Mouse (Mus musculus) lung, postnatal 0 days (tissue): ENCODE measurements around the gene Nbea. TPM values are rescaled to one million over a fixed set of nuclear protein-coding genes. Genes with fewer than 3 reads are reported as not detected.

ENCODE experiments used
- ATAC-seq: fragments of 200-750 bp; cut with Nextera tagmentation; 2 replicates; pipeline ENCODE4 v1.8.0; 2017; ENCODE audit warnings: moderate library complexity
- DNase-seq: peaks from one replicate; pipeline ENCODE4 v3.0.0-alpha.2; 2016; ENCODE audit warnings: low spot score
- H3K27ac ChIP-seq: fragments of 300-500 bp; sonication (generic); 2 replicates; pipeline ENCODE4 v1.5.1; 2014; ENCODE audit warnings: antibody characterized with exemption, mild to moderate bottlenecking, low read length, mixed read lengths
- H3K27me3 ChIP-seq: fragments of 300-500 bp; sonication (generic); replicated peaks from 2 replicates; pipeline ENCODE4 v1.6.1; 2014; ENCODE audit warnings: low read length, mixed read lengths; ENCODE audit not compliant: insufficient read depth
- H3K36me3 ChIP-seq: fragments of 300-500 bp; sonication (generic); 2 replicates; pipeline ENCODE4 v1.6.1; 2014; ENCODE audit warnings: low read length, mixed read lengths; ENCODE audit not compliant: insufficient read depth
- H3K4me1 ChIP-seq: fragments of 300-500 bp; sonication (generic); 2 replicates; pipeline ENCODE4 v1.6.1; 2014; ENCODE audit warnings: antibody characterized with exemption, low read depth, low read length, mixed read lengths; ENCODE audit not compliant: insufficient read depth
- H3K4me2 ChIP-seq: fragments of 300-500 bp; sonication (generic); replicated peaks from 2 replicates; pipeline ENCODE4 v1.6.1; 2014; ENCODE audit warnings: low read depth, mild to moderate bottlenecking, low read length, moderate library complexity, mixed read lengths
- H3K4me3 ChIP-seq: fragments of 300-500 bp; sonication (generic); 2 replicates; pipeline ENCODE4 v1.5.1; 2014; ENCODE audit warnings: low read depth, low read length
- H3K9ac ChIP-seq: fragments of 300-500 bp; sonication (generic); replicated peaks from 2 replicates; pipeline ENCODE4 v1.6.1; 2014; ENCODE audit warnings: low read depth, mild to moderate bottlenecking
- H3K9me3 ChIP-seq: fragments of 300-500 bp; sonication (generic); 2 replicates; pipeline ENCODE4 v1.6.1; 2016; ENCODE audit warnings: low read length, mixed read lengths
- CTCF ChIP-seq: IDR thresholded peaks from 2 replicates; pipeline ENCODE4 v1.5.1; 2016; ENCODE audit warnings: antibody characterized with exemption, mild to moderate bottlenecking
- EP300 ChIP-seq: IDR thresholded peaks from 2 replicates; pipeline ENCODE4 v1.6.1; 2016; ENCODE audit warnings: antibody characterized with exemption, mild to moderate bottlenecking, control low read depth
- WGBS: fragments of 180-500 bp; shearing (Covaris S2); extraction: QIAGEN DNeasy Blood & Tissue Kit; methylation state at CpG from one replicate; pipeline ENCODE4 v1.1.7; 2014; 5-methylcytosine and 5-hydroxymethylcytosine counted together
- polyA plus RNA-seq: library from polyadenylated mRNA; unstranded; fragments of >200 nt; fragmentation: Nextera tagmentation; extraction: Ambion mirVana; gene quantifications from 2 replicates; pipeline ENCODE4 v1.2.1, GENCODE M21; 2015

Nbea gene
- polyA plus RNA-seq, 1 experiment from 2014 or later, result 6.3 TPM

DNA sequence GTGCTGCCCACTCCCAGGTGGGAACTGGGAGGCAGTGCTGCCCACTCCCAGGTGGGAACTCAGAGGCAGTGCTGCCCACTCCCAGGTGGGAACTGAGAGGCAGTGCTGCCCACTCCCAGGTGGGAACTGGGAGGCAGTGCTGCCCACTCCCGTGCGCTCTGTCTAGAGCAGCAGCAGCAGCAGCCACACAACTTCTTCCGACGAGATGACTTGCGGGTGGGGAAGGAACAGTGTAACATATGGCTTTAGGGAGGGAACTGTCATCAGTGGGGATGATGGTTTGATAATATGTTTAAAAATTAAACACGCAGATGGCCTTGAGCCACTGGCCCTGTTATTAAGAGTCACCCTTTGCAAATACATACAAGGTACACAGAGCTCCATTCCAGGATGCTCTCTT lies 496.5 kb downstream of the Nbea start:
- Histone ChIP-seq H3K4me3 (no peak overlapping the region), H3K27me3 (no peaks in the 10 kb centered on the region), H3K36me3 (no peaks in the 10 kb centered on the region), H3K4me1 (no peaks in the 10 kb centered on the region), H3K4me2 (no peak overlapping the region), H3K9me3 (no peaks in the 10 kb centered on the region), H3K9ac (no peak overlapping the region), H3K27ac (no peak overlapping the region)
- ATAC-seq (no peak), DNase-seq (no peak)
- TF ChIP-seq CTCF, result no peak
- TF ChIP-seq EP300, result no peak
- 68% methylated on average over 6 of the region's 6 CpGs for WGBS

DNA sequence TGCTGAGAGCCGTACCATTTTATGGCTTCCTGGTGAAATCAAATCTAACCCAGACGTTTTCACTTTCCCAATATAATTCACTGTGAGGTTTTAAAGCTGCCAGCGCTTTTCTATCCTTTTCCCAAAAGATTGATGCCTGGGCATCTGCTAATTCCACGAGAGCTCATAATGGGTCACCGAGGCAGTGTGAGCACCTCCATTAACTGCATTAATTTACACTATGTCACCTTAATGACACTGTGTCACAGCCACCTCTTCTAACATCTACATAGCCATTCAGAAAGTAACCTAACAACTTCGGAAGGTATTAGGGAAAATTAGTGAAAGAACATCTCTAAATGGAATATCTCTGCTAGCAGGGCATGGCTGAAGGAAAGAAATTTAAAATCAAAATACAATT lies 497.9 kb downstream of the Nbea start:
- Histone ChIP-seq H3K27me3 (no peaks in the 10 kb centered on the region), H3K4me1 (no peaks in the 10 kb centered on the region), H3K9ac (no peak overlapping the region), H3K4me2 (no peak overlapping the region), H3K9me3 (no peaks in the 10 kb centered on the region), H3K36me3 (no peaks in the 10 kb centered on the region), H3K4me3 (no peak overlapping the region), H3K27ac (no peak overlapping the region)
- no peak for TF ChIP-seq EP300
- no peak for DNase-seq
- ATAC-seq, result no peak
- 70% methylated on average over 6 of the region's 6 CpGs for WGBS

DNA sequence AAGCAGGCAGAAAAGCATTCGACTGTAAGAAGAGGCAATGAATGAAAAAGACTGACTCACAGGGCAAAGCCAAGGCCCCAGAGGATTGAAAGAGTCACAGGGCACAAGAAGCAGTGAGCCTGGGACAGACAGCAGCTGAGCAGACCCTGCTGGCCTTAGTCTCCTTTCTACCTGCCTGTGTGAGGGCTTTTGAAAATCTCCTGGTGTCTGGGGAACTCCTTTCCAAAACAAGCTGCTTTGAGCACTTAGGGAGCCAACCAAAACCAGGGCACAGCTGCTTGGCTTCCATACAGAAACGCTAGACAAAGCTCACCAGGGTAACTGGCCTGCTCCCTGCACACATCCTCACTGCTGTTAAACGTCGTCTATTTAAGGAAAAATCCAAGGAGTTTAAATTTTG lies 498.6 kb downstream of the Nbea start:
- H3K9ac ChIP-seq, result no peak overlapping the region
- 70% methylated on average over 4 of the region's 4 CpGs for whole genome bisulfite sequencing
- no peak overlapping the region for H3K4me3 ChIP-seq
- H3K9me3 ChIP-seq, result no peaks in the 10 kb centered on the region
- H3K27me3 ChIP-seq, result no peaks in the 10 kb centered on the region
- DNase-seq (no peak), ATAC-seq (no peak)
- no peak for TF ChIP-seq CTCF
- TF ChIP-seq EP300, result no peak
- H3K4me1 ChIP-seq, result no peaks in the 10 kb centered on the region
- no peak overlapping the region for H3K4me2 ChIP-seq
- no peaks in the 10 kb centered on the region for H3K36me3 ChIP-seq
- H3K27ac ChIP-seq, result no peak overlapping the region

DNA sequence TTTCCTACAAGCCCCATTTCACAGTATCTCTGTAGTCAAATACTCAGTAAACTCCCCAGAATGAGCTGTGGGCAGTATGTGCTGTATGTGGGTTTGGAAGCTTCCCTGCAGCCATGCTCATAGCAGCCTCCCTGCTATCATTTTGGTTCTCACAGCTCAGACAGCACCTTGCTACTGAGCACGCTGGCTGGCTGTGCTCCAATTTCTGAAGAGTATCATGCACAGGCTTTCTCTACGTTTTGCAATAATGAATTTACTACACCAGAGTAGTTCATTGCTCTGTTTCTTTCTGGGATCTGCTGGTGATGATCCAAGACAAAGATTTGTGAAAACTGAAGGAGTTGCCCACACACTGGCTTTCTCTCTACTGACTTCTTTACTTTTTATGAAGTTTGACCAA lies 505.8 kb downstream of the Nbea start:
- Histone ChIP-seq H3K9ac (no peak overlapping the region), H3K36me3 (no peaks in the 10 kb centered on the region), H3K9me3 (no peaks in the 10 kb centered on the region), H3K27me3 (no peaks in the 10 kb centered on the region), H3K4me2 (no peak overlapping the region), H3K4me1 (no peaks in the 10 kb centered on the region), H3K27ac (no peak overlapping the region), H3K4me3 (no peak overlapping the region)
- ATAC-seq (no peak), DNase-seq (no peak)
- WGBS, result 39% methylated on average over 2 of the region's 2 CpGs
- TF ChIP-seq EP300 (no peak), CTCF (no peak)

DNA sequence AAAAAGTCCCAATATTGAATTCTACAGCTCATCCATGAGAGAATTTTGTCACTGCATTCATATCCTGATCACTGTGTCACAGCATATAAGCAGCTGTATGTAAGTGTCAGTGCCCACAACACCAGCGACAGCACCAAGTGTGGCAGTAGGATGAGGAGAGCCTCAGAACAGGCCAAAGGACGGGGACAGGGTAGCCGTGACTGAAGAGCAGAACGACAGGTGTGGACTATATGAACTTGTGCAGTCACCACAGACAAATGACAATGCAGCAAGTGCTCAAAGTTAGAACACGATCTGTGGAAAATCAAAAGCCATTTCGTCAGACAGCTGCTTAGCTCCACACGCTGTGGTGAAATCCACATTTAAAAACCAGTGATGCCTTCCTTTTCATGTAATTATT lies 509.3 kb downstream of the Nbea start:
- H3K9ac ChIP-seq, result no peak overlapping the region
- ATAC-seq (no peak), DNase-seq (no peak)
- H3K36me3 ChIP-seq, result no peaks in the 10 kb centered on the region
- H3K4me2 ChIP-seq, result no peak overlapping the region
- H3K27ac ChIP-seq, result no peak overlapping the region
- no peaks in the 10 kb centered on the region for H3K9me3 ChIP-seq
- 78% methylated on average over 7 of the region's 7 CpGs for WGBS
- no peaks in the 10 kb centered on the region for H3K4me1 ChIP-seq
- H3K4me3 ChIP-seq, result no peak overlapping the region
- TF ChIP-seq CTCF, result no peak
- no peak for TF ChIP-seq EP300
- H3K27me3 ChIP-seq, result no peaks in the 10 kb centered on the region

DNA sequence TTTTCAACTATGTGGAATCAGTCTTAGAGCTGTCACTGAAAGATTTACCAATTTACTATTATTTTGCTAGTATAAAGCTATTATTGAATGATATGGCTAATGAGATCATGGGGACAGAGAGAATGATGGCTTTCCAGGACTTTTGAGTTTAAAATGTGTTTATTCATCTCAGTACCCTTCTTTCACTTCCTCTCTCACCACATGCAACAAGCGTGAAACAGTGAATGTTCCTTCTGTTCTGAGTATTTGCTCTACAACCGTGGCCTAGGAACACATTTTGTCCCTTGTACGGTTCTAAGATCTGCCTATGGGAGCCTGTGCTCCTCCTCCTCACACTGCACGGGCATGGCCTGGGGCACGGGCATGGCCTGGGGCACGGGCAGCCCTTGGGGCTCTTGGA lies 516.5 kb downstream of the Nbea start:
- WGBS, result 58% methylated on average over 6 of the region's 6 CpGs

DNA sequence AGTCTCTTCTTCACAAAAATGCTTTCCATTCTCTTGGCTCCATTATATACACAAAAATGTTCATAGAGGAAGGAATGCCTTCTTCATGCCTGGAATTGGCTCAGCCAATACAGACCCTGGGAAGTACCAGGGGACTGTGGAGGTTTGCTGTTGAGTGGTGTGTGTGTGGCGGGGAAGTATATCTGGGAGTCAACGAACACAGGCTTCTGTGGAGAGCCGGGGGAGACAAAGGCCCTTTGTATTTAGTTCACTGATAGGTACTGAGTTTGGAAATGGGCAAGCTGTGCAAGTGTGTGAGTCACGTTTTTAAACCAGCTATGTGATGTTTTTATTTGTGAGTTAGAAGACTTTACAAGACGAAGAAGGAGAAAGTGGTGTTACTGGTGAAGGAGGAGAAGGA lies 517.6 kb downstream of the Nbea start:
- Histone ChIP-seq H3K36me3 (no peaks in the 10 kb centered on the region), H3K9ac (no peak overlapping the region), H3K9me3 (no peaks in the 10 kb centered on the region), H3K4me1 (no peaks in the 10 kb centered on the region), H3K27ac (no peak overlapping the region), H3K4me2 (no peak overlapping the region), H3K27me3 (no peaks in the 10 kb centered on the region), H3K4me3 (no peak overlapping the region)
- ATAC-seq (no peak), DNase-seq (no peak)
- TF ChIP-seq EP300, result no peak
- TF ChIP-seq CTCF, result no peak
- WGBS, result 52% methylated on average over 5 of the region's 5 CpGs

More for the DNA sequence above, 516.5 kb downstream of the Nbea start:
- no peaks in the 10 kb centered on the region for H3K9me3 ChIP-seq
- H3K4me3 ChIP-seq, result no peak overlapping the region
- ATAC-seq, result no peak
- H3K9ac ChIP-seq, result no peak overlapping the region
- no peak overlapping the region for H3K27ac ChIP-seq
- TF ChIP-seq CTCF (no peak), EP300 (no peak)
- no peaks in the 10 kb centered on the region for H3K36me3 ChIP-seq
- no peaks in the 10 kb centered on the region for H3K4me1 ChIP-seq
- H3K27me3 ChIP-seq, result no peaks in the 10 kb centered on the region
- H3K4me2 ChIP-seq, result no peak overlapping the region
- DNase-seq, result no peak
